Mouse (Mus musculus): Measurements from ENCODE around the gene Ins2.

Gene Ins2

GRCm38 (mm10) chr7:142663931-142664421, 79.2 kb downstream of the Ins2 start:
- peak; percentile 36 for DNase-seq (ENCODE audit: low spot score)

DNA sequence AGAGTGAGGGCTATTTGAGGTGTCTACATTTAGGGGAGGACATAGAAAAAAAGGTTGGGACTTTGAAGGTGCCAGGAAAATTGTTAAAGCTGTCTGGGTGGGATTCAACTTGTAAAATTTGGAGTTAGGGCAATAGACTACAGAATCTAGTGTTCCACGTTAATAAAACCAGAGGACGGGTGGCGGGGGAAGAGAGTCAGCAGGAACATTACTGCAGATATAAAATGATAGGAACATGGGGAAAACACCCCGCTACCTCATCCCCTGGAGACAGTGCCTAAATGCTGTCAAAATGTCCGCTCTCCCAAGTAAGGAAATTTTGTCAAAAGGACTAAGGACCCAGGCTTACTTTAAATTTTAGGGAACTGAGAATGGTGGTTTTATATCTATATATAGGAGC, 80.0 kb downstream of the Ins2 start:
- DNase-seq (ENCODE audit: low spot score): no peak

DNA sequence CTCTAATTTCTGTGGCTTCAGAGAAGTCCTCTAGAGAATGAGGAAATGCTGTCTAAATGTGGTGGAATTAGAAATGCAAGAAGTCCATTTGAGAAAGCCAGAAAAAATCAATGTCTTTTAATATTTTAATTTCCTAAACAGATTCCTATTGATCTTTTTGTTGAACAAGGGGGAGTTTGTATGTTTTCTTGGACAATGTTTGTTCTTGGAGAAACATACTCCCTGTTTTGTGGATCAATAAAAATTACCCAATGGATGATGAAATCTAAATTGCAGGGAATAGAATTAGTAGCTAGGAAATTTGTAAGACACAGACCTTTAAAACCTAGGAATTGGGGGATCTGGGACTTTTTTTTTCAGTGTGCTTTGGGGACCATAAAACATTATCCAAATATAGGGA, 81.4 kb downstream of the Ins2 start:
- no peak for DNase-seq (ENCODE audit: low spot score)

DNA sequence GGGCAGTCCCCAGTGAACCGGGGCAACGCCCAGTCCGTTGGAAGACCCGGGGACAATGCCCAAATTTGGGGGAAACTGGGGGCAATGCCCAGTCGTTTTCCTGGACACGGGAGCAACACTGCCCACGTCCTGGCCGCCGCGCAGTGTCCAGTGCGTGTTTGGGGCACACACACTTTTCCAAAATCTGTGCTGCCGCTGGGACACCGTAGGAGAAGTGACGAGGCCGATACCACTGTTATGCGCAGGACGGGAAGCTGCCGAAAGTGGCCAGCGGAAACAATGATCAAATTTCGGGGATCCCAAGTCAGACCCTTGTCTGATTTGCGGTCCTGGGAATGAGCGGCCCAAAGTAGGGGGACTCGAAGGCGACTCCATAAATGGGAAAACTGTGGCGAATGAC, 82.1 kb downstream of the Ins2 start:
- DNase-seq (ENCODE audit: low spot score): peak; percentile 42

GRCm38 (mm10) chr7:142660651-142660945, 82.6 kb downstream of the Ins2 start:
- no peak for DNase-seq (ENCODE audit: low spot score)

DNA sequence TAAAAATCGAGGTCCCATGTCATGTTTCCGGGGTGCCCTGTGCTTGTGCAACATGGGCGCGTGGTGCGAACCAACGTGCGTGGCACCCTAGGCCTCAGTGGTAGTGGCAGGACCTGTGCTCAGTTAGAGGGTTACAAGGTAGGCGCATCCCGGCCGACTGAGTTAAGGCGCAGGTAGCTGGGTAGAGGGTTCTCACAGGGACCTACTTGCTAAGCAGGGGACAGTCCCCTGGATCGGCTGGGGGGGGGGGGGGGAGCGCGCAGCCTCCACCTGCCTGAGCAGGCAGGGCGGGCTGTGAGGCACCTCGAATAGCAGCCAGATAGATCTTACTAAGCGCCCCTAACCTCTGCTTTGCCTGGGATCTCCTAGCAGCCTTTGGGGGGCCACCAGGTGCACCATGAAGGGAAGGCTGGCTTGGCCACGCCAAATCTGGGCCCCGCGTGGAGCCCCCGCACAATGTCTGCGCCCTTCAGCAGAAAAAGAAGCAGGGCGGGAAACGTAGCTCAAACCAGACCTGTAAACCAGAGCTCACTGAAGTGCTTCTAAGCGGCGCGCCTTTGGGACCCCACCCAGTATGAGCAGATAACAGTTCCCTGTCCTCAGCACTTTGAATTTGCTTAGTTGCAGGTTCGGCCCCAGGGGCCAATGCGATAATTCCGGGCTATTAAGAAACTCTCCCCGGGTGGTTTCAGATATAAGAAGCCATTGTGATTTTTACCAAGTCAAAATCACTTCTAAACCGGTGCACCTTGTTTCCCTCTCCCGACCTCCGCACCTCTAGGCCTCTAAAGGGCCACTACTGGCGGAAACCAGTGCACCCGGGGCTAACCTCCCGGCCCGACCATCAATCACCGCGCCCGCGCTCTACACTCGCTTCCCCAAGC, 83.2 kb downstream of the Ins2 start:
- DNase-seq (ENCODE audit: low spot score): peak; percentile 80

GRCm38 (mm10) chr7:142659181-142659681, 84.0 kb downstream of the Ins2 start:
- DNase-seq (ENCODE audit: low spot score): no peak

- peak; percentile 55 for DNase-seq (ENCODE audit: low spot score)
Measured at GRCm38 (mm10) chr7:142658681-142659180, 84.5 kb downstream of the Ins2 start.

DNA sequence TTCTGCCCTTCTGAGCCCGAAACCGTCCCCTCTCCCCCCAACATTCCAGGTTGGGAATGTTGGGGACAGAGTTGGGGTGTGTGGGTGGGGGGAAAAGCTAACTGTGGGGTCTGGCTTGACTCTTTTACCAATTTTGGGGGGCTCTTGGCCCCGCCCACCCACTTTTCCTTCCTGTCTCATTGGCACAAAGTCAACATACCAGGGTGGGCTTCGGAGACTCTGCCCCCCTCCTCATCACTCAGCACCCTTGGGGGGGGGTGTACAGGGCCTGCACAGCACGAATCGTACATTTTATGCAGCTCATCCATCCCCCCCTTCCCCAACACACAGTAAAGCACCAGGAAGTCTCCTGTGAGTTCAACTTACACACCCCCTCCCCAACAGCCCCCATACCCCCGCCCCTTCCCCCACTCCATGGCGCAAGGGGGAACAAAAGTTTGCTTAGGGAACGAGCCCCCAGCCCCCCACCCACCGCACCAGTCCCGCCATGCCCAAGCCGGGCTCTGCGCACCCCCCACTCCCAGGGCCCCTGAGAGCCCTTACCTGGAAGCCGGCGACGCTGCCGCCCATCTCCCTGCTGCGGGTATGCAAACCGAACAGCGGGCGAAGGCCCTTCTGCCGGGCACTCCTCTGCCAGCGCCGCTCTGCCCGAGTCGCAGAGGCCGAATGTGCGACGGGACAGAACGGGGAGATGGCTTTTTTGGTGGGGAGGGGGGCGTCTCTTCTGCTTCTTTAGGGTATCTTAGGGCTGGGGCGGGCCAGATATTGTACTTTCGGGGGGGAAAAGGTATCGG, 85.2 kb downstream of the Ins2 start:
- peak; percentile 69 for DNase-seq (ENCODE audit: low spot score)

DNA sequence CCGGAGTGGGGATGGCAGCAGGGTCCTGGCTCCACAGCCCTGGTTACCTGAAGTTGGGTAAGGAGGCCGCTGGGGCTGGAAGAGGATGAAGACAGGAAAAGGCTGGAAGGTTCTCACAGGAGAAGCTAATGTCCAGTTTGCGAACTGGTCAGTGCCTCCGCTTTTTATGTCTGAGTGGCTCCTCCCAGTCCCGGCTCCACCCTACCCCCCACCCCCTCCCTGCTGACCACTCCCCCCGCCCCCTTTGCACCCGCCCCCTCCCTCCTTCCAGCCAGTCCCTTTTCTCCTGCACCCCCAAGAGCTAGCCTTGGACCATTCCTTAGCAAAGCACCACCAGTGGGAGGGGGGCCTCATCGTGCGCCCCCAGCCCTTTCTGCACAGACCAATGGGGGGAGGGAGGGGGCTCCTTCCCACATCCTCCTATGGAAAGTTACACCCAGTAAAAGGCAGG, 85.8 kb downstream of the Ins2 start:
- peak; percentile 84 for DNase-seq (ENCODE audit: low spot score)

- DNase-seq (ENCODE audit: low spot score): peak; percentile 87
Measured at GRCm38 (mm10) chr7:142656055-142656454, 87.1 kb downstream of the Ins2 start.

GRCm38 (mm10) chr7:142655633-142656032, 87.5 kb downstream of the Ins2 start:
- DNase-seq (ENCODE audit: low spot score): peak; percentile 11

DNA sequence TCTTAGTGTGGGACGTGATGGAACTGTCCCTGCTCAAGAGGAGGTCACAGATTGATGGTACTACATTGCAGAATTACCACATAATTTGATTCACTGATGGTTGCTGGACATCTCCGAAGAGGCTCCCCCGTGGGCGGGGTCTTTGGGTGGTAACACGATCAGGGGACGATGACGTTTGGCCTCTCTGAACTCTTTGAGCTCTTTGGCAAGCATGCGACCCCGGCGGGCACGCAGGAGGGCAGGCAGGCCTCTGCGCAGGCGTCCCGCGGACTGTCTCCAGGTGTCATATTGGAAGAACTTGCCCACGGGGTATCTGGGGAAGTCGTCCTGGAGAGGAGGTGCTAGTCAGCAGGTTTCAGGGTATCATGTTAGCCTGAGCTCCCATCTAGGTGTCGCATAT, 89.5 kb downstream of the Ins2 start:
- peak; percentile 36 for DNase-seq (ENCODE audit: low spot score)

DNA sequence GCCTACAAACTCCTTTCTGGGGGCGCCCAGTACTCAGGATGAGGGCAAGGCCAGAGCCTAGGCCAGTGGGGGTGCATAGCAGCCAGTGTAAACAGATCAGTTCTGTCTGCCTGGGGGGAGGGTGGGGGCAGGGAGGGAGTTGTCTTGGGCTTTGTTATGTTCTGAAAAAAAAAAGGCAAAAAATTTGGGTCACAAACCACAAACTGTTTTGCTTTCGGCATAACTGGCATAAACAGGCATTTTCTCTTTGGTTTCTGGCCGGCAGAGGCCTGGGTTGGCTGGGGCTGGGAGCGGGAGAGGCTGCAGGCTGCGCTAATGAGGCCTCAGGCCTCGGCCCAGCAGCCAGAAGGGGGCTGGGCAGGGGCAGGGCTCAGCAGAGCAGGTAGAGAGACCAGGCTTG, 96.5 kb downstream of the Ins2 start:
- DNase-seq (ENCODE audit: low spot score): no peak

DNA sequence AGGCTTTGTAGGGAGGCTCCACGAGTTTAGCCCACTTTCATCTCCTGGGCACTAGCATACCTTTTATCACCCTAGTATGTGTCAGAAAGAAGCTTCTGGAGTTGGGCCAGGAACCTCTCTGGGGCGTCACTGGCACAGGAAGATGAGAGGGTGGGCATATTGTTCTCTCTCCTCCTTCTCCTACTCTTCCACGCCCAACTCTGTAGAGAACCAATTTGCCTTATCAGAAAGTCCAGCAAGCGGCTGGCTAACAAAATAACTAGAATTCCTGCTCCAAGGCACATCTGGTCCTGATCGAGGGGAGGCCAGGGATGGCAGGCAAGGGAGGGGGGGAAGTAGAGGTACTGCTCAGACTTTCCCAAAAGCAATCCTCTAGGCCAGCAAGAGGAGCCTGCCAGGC, 98.1 kb downstream of the Ins2 start:
- peak; percentile 27 for DNase-seq (ENCODE audit: low spot score)

- DNase-seq (ENCODE audit: low spot score): no peak
Measured at GRCm38 (mm10) chr7:142636178-142636577, 107.0 kb downstream of the Ins2 start.

GRCm38 (mm10) chr7:142630691-142631090, 112.5 kb downstream of the Ins2 start:
- DNase-seq (ENCODE audit: low spot score): no peak

- DNase-seq (ENCODE audit: low spot score): no peak
Measured at GRCm38 (mm10) chr7:142629806-142630205, 113.4 kb downstream of the Ins2 start.

Data from yolk sac, embryonic 10.5 days (tissue).